Mouse (Mus musculus) cerebellum, adult 11 months (tissue): ENCODE results near the gene Hid1.

ENCODE experiments used
- DNase-seq: peaks from one replicate; pipeline ENCODE4 v3.0.0; 2022

Hid1 gene

DNA sequence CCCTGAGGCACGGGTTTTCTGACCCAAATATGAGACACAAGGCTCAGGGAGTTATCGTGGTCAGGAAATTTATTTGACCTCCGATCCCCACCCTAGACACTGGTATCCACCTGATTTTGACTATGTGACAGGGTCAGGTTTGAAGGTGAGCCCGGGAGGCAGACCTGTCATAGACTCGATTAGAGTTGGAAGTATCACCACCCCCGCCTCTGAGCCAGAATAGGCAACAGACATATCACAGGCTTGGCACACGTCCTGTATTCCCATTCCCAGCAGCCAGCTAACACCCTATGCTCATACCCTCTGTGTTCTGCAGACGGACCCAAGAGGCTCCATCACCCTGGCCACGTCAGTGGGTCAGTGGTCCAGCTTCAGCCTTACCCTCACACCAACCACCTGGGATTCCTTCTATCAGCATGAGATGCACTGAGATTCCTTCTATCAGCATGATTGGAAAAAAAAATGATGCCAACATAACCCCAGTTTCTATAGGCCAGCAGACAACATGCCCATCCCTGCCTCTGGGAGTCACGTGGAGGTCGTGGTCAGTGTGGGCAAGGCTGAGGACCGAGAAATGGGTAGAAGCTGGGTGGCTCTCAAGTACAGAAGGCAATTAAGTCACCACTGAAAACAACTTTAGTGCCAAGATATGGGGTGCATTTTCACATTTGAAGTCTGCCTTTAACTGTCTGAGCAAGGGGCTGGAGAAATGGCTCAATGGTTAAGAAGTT lies 7.3 kb upstream of the Hid1 start:
- no peak for DNase-seq

DNA sequence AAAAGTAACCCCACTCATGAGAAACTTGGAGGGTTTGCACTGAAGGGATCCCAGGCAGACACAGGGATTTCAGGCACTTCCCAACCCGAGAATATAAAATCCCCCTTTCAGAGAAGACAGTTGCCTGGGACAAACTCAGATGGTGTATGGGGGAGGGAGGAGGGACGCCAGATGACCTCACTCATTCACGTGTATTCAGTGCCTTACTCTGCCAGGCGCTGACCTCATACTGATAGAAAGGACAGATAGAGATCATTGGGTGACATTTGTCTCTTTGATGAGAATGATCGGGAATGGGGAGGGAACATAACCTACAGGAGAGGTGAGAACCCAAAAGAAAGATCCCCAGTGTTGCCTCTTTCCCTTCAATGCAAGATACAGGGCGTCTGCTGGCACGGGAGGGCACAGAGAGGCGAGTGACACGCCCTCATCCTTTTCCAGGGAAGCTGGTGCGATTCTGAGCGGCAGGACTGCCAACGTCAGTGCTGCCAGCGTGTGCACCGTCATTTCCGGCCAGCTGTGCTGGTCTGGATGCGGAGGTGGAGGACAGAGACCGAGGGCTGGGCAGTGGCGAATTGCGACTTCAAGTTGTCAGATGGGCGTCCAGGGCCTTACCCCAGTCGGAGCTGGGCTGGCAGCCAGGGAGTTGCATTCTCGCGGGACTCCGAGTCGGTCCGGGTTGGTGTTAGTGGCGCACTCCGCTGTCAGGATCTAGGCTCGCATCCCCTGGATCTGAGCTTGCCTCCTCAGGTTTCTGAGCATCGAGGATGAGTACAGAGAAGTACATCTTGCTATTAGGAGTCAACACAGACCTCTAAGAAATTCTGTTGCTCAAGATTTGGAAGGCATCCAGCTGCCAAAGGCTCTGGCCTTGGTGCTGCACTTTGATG lies 6.5 kb upstream of the Hid1 start:
- peak; percentile 79 for DNase-seq

DNA sequence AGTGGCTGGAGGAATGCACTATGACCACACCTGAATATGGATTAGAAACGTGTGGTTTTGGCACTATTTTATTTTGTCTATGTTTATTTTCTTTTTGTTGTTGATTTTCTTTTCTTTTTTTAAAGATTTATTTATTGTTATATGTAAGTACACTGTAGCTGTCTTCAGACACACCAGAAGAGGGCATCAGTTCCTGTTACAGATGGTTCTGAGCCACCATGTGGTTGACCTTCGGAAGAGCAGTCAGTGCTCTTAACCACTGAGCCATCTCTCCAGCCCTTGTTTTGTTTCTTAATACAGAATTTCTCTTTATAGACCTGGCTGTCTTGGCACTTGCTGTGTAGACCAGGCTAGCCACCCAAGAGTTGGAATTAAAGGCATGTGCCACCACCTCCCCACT lies 5.2 kb upstream of the Hid1 start:
- no peak for DNase-seq

DNA sequence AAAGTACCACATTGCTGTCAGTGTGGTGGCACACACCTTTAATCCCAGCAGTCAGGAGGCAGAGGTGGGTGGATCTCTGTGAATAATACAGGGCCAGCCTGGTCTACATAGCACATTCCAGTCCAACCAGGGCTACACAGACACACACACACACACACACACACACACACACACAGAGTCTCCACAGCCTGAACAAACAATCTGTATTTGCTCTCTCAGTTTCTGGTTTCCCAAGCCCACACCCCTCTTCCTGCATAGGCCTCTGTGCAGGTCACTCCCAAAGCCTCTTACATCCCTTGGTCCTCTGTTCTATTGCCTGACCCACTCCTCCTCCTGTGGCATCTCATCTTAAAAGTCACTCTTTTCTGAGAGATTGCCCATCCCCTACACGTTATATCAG lies 4.5 kb upstream of the Hid1 start:
- DNase-seq, result no peak

DNA sequence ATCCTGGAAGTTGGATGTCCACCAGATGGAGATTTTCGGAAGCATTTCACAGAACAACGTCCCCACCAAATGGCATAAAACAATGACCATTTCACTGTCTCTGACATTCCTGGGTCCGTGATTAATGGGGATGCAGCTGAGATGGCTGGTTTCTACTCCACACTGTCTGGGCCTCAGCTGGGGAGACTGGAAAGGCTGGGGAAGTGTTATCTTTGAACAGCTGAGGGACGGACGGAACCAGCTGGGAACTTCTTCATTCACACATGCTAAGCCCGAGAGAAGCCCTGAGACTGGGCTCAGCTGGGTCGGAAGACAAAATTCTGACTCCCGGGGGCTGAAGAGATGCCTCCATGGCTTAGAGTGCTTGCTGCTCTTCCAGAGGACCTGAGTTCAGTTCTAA lies 3.8 kb upstream of the Hid1 start:
- DNase-seq, result no peak

DNA sequence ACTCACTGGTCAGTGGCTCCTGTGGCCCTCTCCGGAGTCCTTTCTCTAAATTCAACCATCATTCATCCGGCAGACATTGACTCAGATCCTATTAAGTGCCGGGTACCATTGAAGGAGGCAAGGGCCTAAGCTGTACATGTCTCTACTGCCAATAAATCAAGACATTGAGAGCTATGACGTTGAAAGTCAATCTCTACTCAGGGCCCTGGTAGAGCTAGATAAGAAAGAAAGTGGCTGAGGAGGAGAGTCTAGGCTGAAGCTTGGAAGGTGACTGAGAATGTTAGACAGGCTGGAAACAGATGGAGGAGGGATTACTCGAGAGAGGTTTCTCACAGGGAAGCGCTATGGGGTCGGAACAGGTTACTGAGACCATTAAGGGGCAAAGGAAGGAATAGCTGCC lies 2.8 kb upstream of the Hid1 start:
- DNase-seq, result no peak

DNA sequence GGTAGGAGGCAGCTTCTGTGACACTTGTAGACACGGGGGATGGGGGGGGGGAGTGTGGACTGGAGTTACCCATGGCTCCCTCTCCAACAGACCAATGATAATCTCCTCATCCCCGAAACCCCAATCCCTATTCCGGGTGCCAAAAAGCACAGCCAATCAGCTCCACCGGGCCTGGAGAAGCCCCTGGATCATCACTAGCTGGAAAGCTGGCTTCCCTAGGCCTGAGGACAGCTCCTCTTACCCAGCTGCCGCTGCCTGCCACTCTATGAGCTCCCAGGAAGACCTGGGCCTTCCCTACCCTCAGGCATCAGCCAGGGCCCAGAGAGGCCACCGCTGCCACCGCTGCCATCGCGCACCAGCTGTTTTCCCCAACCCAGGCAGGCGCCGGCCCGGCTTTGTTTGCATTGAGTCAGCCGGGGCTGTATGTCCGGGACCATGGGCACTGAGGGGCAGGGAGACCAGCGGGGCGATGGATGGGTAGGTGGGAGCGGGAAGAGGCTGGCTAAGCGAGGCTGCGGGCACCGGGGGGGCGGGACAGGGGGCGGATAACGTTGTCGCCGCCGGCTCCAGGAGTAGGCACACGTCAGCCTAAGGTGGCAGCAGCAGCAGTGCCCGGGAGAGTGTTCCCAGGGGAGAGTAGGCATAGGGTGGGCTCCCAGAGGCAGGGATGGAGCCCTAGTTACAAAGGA lies 706 bp downstream of the Hid1 start:
- DNase-seq, result peak; percentile 61

DNA sequence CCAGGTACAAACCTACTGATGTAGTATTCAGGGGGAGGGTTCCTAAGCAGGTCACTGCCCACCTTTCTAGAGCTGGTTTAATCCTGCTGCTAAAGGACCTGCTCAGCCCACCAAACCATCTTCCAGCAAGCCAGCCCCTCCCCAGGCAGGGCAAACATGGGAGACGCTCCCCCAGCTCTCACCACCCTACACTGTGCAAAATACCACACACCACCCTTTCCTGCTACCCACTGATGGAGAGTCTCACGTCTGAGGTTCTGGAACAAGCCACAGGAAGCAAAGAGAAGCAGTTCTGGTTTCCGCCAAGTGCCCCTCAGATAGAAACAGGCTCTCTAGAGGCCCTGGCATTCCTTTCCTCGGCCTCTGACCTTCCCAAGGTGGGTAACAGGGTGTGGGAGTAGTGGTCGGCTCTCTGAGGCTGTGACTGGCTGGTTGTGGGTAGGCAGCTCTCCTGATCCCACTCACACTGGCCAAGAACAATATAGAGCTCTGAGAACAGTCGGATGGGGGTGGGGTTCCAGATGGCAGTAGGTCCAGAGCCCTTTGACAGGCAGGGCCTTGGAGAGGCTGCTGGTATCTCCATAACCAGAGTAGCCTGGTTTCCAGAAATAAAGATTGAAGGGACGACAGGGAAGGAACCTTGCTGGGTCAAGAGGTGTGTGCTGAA lies 1.4 kb downstream of the Hid1 start:
- DNase-seq, result no peak

DNA sequence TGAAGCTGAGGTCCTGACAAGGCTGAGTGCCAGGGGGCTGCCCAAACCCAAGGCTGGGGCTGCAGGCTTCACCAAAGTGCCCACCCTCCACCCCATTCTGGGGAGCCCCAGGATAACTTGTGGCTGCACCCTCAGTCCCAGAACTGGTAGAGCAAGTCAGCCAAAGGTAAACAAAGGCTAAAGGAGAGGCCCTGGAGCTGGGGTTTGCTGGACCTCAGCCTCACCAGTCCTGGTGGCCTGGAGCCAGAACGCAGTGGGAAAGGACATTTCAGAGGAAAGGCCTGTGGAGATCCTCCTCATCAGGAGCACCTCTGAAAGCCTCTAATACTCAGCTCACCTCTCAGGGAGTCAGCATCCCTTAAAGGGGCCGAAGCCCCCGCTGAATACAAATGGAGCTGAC lies 3.4 kb downstream of the Hid1 start:
- no peak for DNase-seq

DNA sequence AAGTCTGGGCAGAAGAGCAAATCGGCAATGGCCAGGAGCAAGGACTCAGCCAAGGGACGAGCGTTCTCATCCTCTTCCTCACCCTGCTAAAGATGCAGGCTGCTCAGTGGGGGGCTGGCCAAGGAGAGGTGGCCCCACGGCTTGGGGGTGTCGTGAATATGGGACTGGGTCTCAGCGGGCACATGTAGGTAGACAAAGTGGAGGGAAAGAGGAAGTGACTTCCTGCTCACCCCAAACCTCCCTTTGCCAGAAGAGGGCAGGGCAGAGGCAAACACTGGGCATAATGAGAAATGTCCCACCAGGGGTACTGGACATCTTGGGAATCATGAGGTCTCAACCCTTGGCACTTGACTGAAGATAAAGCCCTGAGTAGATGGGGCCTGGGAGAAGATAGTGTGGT lies 7.8 kb downstream of the Hid1 start:
- DNase-seq, result no peak

DNA sequence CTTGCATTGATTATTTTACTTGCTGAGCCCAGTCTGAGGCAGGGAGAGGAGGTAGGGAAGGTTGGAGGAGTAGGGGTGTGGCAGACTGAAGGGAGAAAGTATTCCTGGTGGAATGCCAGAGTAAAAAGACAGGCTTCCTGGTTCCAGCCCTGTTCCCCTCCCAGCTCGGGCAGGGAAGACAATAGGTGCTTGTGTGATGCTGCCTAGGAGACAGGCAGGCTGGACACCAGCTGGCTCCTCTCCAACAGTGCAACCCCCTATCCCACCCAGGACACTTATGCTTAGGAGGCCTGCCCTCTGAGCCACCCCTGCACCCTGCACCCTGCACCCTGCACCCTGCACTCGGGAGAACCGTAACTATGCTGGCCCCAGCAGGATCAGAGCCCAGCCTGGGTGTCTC lies 8.3 kb downstream of the Hid1 start:
- no peak for DNase-seq

DNA sequence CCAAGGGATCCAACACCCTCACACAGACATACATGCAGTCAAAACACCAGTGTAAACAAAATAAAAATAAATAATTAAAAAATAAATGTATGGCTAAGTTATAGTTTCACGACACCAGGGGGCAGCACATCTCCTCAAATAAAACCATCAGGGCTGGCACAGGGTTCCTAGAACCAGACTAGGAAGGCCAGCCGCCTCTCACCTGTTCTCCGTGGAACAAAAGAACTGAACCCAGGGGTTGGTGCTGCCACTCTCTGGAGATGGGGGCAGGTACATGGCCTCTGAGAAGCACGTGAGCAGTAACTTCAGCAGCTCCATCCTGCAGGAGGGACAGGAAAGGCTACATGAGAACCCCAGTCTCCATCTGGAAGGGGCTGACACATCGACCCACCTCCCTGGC lies 9.1 kb downstream of the Hid1 start:
- peak; percentile 80 for DNase-seq

DNA sequence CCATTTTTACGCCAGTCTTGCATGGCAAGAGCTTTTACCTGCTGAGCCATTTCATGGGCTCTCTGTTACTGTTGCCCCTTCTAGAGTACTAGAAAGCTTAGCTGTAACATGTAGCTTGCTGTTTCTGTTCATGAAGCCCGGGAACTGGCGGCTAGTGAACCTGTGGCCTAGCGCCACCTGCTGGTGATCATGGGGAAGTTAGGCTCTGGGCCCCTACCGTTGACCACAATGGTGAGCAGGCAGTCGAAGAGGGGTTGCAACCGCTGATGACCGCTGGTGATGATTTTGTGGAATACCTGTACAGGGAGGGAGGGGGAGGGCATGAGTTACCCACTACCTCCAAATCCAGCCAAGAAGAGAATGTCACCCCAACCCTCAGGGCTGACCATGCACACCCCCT lies 13.4 kb downstream of the Hid1 start:
- peak; percentile 64 for DNase-seq

DNA sequence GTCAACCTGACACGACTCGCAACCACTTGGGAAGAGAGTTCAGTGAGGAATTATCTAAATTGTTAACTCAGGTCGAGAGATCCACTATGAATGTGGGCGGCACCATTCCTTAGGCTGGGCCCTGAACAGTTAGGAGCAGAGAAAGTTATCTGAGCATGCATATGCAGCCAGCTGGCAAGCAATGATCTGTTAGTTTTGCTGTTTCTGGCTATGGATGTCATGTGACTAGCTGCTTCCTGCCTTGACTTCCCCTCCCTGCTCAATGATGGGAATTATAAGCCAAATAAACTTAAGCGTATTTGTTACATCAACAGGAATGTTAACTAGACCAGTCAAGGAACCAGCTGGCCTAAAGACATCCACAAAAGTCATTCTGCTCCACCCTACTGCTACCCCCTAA lies 14.2 kb downstream of the Hid1 start:
- DNase-seq, result no peak

DNA sequence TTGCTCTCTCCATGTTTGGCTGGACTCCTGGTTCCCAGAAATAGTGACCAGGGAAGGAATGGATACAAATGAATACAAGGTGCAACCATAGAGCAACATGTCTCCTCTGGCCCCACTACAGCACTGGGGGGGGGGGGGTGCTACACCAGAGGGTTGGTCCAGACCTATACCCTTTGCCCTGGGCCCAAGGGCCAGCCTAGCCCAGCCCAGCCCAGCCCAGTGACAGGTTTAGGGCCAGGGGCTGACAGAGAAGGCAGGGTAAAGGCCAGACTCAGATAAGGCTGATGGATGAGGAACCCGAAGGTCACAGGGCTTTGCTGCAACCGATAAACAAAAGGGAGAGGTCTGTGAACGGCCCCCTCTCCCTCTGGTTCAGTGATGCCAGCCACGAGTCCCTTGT lies 17.6 kb downstream of the Hid1 start:
- DNase-seq, result no peak

DNA sequence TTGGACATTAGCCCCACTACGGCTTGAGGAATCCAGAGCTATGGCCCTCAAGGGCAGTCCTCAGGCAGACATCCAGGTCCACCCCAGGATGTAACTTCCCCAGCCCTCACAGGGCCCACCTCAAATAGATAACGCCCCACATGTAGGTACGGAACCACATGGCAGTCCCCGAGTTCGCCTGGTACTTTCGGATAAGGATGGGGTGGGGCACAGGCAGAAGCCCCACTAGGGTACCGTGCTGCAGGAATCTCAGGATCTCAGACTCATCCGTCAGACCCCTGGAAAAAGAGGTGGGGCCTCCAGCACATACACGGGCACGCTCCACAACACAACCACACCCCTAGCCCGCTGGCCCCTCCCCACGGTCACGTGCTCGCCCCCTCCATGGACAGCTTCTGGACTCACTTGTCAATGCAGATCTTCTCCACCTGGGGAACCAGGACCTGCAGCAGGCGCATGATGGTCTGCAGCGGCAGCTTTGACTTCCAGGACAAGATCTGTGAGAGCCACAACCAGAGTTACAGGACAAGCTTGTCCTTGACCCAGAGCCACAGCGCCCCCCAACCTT lies 18.8 kb downstream of the Hid1 start:
- DNase-seq, result no peak

DNA sequence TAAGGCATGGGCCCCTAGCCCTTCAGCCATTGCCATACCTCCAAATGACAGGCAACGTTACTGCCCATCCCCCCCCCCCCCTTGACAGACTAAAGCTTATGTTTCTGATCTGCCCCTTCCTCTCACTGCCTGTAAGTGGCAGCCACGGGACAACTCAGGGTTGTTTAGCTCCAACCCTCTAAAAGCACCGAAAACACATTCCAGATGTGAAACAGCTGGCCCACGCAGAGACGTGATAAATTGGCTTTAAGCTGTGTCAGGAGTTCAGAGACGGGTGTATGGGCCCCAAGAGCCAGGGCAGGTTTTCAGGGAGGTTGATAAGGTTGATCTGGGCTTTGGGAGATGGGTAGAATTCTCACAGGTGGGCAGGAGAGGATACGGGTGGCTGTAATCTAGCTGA lies 22.0 kb downstream of the Hid1 start:
- DNase-seq, result no peak

DNA sequence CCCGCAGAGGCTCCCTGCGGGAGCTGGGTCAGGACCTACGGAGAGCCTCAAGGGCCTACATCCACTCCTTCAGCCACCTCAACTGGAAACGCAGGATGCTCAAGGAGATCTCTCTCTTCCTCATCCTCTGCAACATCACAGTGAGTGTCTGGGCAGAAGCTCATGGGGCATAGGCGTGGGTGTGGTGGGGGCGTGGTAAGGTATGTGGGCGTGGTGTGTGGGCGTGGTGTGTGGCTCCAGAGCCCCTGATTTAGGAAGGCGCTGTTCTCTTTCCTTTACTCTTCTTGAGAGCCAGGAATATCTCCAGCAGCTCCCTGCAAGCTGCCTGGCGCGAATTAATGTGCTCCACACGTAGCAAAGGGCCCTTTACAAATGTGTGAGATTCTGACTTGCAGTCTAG lies 22.6 kb downstream of the Hid1 start:
- DNase-seq, result no peak

DNA sequence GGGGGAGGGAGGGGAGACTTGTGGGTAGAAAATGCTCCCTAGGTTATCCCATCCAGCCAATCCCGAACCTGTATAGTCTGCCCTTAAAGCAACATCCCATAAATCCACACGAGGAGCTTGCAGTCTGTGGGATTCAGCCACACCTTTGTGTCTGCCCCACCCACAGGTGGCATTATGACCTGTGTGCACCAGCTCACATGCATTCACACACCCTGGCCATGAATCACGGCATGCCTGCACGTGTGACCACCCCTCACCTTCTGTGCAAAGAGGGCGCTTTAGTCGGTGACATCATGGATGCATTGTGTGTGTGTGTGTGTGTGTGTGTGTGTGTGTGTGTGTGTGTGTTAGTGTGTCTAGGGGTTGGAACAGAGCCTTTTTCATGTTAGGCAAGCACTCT lies 25.7 kb downstream of the Hid1 start:
- no peak for DNase-seq

DNA sequence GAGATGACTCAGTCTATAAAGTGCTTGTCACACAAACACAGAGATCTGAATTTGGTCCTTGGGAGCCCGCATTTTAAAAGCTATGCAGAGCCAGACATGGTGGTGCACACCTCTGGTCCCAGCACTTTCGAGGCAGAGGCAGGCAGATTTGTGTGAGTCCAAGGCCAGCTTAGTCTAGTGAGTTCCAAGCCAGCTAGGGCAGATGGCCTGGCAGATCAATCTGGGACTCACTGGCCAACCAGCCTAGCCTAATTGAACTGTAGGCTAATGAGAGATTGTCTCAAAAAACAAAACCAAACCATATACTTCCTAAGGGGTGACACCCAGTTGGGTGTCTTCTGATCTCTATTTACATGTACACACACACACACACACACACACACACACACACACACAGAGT lies 26.3 kb downstream of the Hid1 start:
- DNase-seq, result no peak

DNA sequence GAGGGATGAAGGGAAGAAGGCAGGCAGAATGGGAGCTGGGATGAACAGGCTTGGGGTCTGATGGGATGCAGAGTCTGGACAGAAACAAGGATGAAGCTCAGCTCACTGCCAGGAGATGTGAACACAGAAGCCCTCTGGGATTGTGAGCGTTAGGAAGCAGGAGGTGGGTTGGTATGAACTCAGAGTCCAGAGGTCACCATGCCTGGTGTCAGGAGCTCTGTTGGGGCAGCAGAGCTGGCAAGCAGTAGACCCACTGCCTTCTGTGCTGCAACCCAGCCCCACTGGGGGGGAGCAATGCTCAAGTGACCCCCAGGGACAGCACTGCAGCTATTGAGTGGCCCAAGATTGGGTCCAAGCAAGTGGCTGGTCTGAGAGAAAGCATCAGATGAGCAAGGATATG lies 29.7 kb downstream of the Hid1 start:
- DNase-seq, result no peak

DNA sequence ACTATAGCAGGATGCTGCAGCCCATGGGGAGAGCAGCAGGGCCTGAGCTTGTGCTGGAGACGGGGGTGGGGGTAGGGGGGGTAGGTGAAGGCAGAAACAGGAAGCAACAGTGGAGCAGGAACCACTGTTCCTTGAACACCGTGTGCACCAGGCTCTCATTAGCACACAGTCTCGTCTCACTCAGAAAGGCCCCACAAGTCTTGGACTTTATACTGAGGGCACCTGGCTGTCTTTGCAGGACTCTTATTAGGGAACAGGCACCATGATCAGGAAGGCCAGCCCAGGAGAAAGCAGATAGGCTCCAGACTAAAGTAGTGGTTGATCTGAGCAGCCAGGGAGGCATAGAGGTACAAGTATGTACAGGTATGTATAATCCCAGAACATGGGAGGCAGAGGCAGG lies 30.2 kb downstream of the Hid1 start:
- DNase-seq, result no peak

DNA sequence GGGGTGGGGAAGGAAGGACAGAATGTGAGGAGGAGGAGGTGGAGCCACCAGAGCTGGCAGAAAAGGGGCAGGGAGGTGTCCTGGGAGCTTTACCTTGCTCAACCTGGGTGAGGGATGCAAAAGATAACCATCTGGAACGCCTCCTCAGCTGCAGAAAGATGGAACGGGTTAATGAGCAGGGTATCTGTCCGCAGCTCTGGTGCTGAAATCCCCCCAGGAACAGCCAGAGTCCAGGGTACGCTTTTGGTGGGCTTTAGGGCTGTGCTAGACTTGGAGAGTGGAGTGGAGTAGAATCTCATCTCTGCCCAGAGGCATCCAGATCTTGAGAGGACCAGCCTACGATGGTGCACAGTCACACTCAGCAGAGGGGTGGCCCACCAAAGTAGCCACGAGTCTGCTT lies 31.4 kb downstream of the Hid1 start:
- no peak for DNase-seq
